Mouse (Mus musculus) limb, embryonic 14.5 days (tissue): ENCODE results near the gene Slc35e2. TPM values are rescaled to one million over a fixed set of nuclear protein-coding genes. Genes with fewer than 3 reads are reported as not detected.
"Not testable (repeated sequence)": the region's sequence is repeated elsewhere in the genome, so short reads cannot be mapped to it uniquely, and the experiment has no call there.

Experiments used
- ATAC-seq: fragments of 200-750 bp; cut with Nextera tagmentation; 2 replicates; pipeline ENCODE4 v1.8.0; 2017; ENCODE audit warnings: low read depth, moderate number of reproducible peaks, moderate TSS enrichment; ENCODE audit not compliant: low FRiP score
- DNase-seq: peaks from one replicate; pipeline ENCODE4 v3.0.0-alpha.2; 2015; ENCODE audit warnings: low spot score
- H3K27ac ChIP-seq: fragments of 300-500 bp; sonication (generic); replicated peaks from 2 replicates; pipeline ENCODE4 v1.5.1; 2014; ENCODE audit warnings: low read depth, mild to moderate bottlenecking, low read length, moderate library complexity, mixed read lengths
- H3K27me3 ChIP-seq: fragments of 300-500 bp; sonication (generic); 2 replicates; pipeline ENCODE4 v1.6.1; 2014; ENCODE audit warnings: low read length, mixed read lengths; ENCODE audit not compliant: control insufficient read depth, insufficient read depth
- H3K36me3 ChIP-seq: fragments of 300-500 bp; sonication (generic); 2 replicates; pipeline ENCODE4 v1.6.1; 2014; ENCODE audit warnings: mild to moderate bottlenecking, low read length, moderate library complexity, mixed read lengths; ENCODE audit not compliant: control insufficient read depth, insufficient read depth
- H3K4me1 ChIP-seq: fragments of 300-500 bp; sonication (generic); 2 replicates; pipeline ENCODE4 v1.6.1; 2014; ENCODE audit warnings: antibody characterized with exemption, low read length, mixed read lengths; ENCODE audit not compliant: control insufficient read depth, insufficient read depth
- H3K4me2 ChIP-seq: fragments of 300-500 bp; sonication (generic); replicated peaks from 2 replicates; pipeline ENCODE4 v1.6.1; 2014; ENCODE audit warnings: low read depth, mild to moderate bottlenecking, low read length, moderate library complexity; ENCODE audit not compliant: severe bottlenecking
- H3K4me3 ChIP-seq: fragments of 300-500 bp; sonication (generic); replicated peaks from 2 replicates; pipeline ENCODE4 v1.5.1; 2014; ENCODE audit warnings: low read length
- H3K9ac ChIP-seq: fragments of 300-500 bp; sonication (generic); 2 replicates; pipeline ENCODE4 v1.6.1; 2014; ENCODE audit warnings: mild to moderate bottlenecking, low read depth, low read length, moderate library complexity; ENCODE audit not compliant: severe bottlenecking
- H3K9me3 ChIP-seq: fragments of 300-500 bp; sonication (generic); 2 replicates; pipeline ENCODE4 v1.6.1; 2016; ENCODE audit warnings: low read length; ENCODE audit not compliant: control insufficient read depth
- POLR2A ChIP-seq: fragments of 200-500 bp; IDR thresholded peaks from 2 replicates; pipeline ENCODE4 v1.8.0; 2012; ENCODE audit warnings: inconsistent platforms, mild to moderate bottlenecking, moderate library complexity, borderline replicate concordance; ENCODE audit not compliant: insufficient read depth, insufficient read length; ENCODE audit errors: extremely low read depth
- WGBS: fragments of 180-500 bp; shearing (Covaris S2); extraction: QIAGEN DNeasy Blood & Tissue Kit; methylation state at CpG from one replicate; pipeline ENCODE4 v1.1.7; 2014; 5-methylcytosine and 5-hydroxymethylcytosine counted together
- polyA plus RNA-seq, 2 experiments: library from polyadenylated mRNA; depleted of rRNA in 1 of 2; stranded (reverse) in 1 of 2; unstranded in 1 of 2; fragments of >200 nt; fragmentation: Nextera tagmentation in 1 of 2; extraction: Ambion mirVana in 1 of 2; gene quantifications; 2 replicates each; pipeline versions ENCODE4 v1.2.1 to v1.2.3; 2012 to 2014

Gene Slc35e2
- polyA plus RNA-seq, 2 experiments: 8.5 to 10.9 TPM

- H3K9ac ChIP-seq: no peak overlapping the region
- H3K27me3 ChIP-seq: no peaks in the 10 kb centered on the region
- H3K9me3 ChIP-seq: no peaks in the 10 kb centered on the region
- no peak for TF ChIP-seq POLR2A
- peaks cover 8% of the 10 kb centered on the region; the same call in 1 of the 2 replicates for H3K4me1 ChIP-seq
- H3K36me3 ChIP-seq: peaks cover 16% of the 10 kb centered on the region
- ATAC-seq: no peak
- no peak overlapping the region for H3K4me2 ChIP-seq
- H3K4me3 ChIP-seq: no peak overlapping the region
- no peak for DNase-seq
- no peak overlapping the region for H3K27ac ChIP-seq
Measured at GRCm38 (mm10) chr4:155666903-155667302, 65.7 kb downstream of the Slc35e2 start.

- Histone ChIP-seq H3K4me2 (peak within 1 kb of the TSS; percentile 85), H3K9ac (peak within 1 kb of the TSS; percentile 84), H3K4me1 (peaks cover 8% of the 10 kb centered on the region; the same call in 1 of the 2 replicates), H3K36me3 (peaks cover 12% of the 10 kb centered on the region), H3K9me3 (no peaks in the 10 kb centered on the region), H3K27ac (peak within 1 kb of the TSS; percentile 70), H3K27me3 (no peaks in the 10 kb centered on the region), H3K4me3 (peak within 1 kb of the TSS; percentile 84)
- under 1% methylated on average over 61 of the region's 73 CpGs for WGBS
- peak; percentile 99 for DNase-seq
- TF ChIP-seq POLR2A: no peak
- ATAC-seq: peak; percentile 99
Measured at GRCm38 (mm10) chr4:155668689-155669597, 67.7 kb downstream of the Slc35e2 start, which contains the start of gene Mib2. Gene Mib2, minus strand, starts transcription at chr4:155669198.

- Histone ChIP-seq H3K9ac (no peak overlapping the region), H3K27ac (no peak overlapping the region)
- WGBS: 0% methylated on average over 8 of the region's 8 CpGs
Measured at GRCm38 (mm10) chr4:155669598-155670075, 68.4 kb downstream of the Slc35e2 start.

GRCm38 (mm10) chr4:155670236-155670635 lies 69.0 kb downstream of the Slc35e2 start:
- H3K4me2 ChIP-seq: not testable (repeated sequence)

More at GRCm38 (mm10) chr4:155669598-155670075, 68.4 kb downstream of the Slc35e2 start:
- Histone ChIP-seq H3K4me1 (peaks cover 8% of the 10 kb centered on the region; the same call in 1 of the 2 replicates), H3K27me3 (no peaks in the 10 kb centered on the region), H3K9me3 (no peaks in the 10 kb centered on the region), H3K4me2 (peak overlapping the region; percentile 57), H3K4me3 (peak overlapping the region; percentile 84), H3K36me3 (peaks cover 8% of the 10 kb centered on the region)
- TF ChIP-seq POLR2A: no peak
- DNase-seq: no peak
- ATAC-seq: no peak

GRCm38 (mm10) chr4:155672082-155672481 lies 70.9 kb downstream of the Slc35e2 start:
- no peak overlapping the region for H3K4me2 ChIP-seq
- H3K27me3 ChIP-seq: no peaks in the 10 kb centered on the region
- ATAC-seq (no peak), DNase-seq (no peak)
- no peak overlapping the region for H3K9ac ChIP-seq
- no peak overlapping the region for H3K4me3 ChIP-seq
- 52% methylated on average over 2 of the region's 2 CpGs for WGBS
- no peaks in the 10 kb centered on the region for H3K36me3 ChIP-seq
- no peaks in the 10 kb centered on the region for H3K9me3 ChIP-seq
- H3K4me1 ChIP-seq: peaks cover 8% of the 10 kb centered on the region; the same call in 1 of the 2 replicates
- no peak overlapping the region for H3K27ac ChIP-seq
- TF ChIP-seq POLR2A: no peak

More at GRCm38 (mm10) chr4:155670236-155670635, 69.0 kb downstream of the Slc35e2 start:
- H3K9ac ChIP-seq, H3K4me1 ChIP-seq, H3K4me3 ChIP-seq, DNase-seq, H3K27me3 ChIP-seq, H3K27ac ChIP-seq, H3K36me3 ChIP-seq, H3K9me3 ChIP-seq, ATAC-seq: not testable (repeated sequence)
- WGBS: 68% methylated on average over 4 of the region's 4 CpGs

Other genes starting within 250 kb of the Slc35e2 start
- 7.1 and 7.5 TPM in 2 replicates for gene Prkcz, start 240.1 kb upstream of the Slc35e2 start, polyA plus RNA-seq (2012; rRNA removed)
- gene Prkcz, start 240.1 kb upstream of the Slc35e2 start, polyA plus RNA-seq (2014; fragmentation: Nextera tagmentation; extraction: Ambion mirVana): 7.4 and 9.3 TPM in 2 replicates
- gene Gabrd, start 203.3 kb upstream of the Slc35e2 start, polyA plus RNA-seq (2012; rRNA removed): 0.34 and 0.45 TPM in 2 replicates
- gene Gabrd, start 203.3 kb upstream of the Slc35e2 start, polyA plus RNA-seq (2014; fragmentation: Nextera tagmentation; extraction: Ambion mirVana): 0.21 and 0.41 TPM in 2 replicates
- gene Cfap74, start 192.2 kb upstream of the Slc35e2 start, polyA plus RNA-seq (2012; rRNA removed): 5.2 and 5.9 TPM in 2 replicates
- 4.7 and 5.2 TPM in 2 replicates for gene Cfap74, start 192.2 kb upstream of the Slc35e2 start, polyA plus RNA-seq (2014; fragmentation: Nextera tagmentation; extraction: Ambion mirVana)
- 0.42 and 0.50 TPM in 2 replicates for gene Tmem52, start 132.3 kb upstream of the Slc35e2 start, polyA plus RNA-seq (2012; rRNA removed)
- not detected in 2 replicates for gene Tmem52, start 132.3 kb upstream of the Slc35e2 start, polyA plus RNA-seq (2014; fragmentation: Nextera tagmentation; extraction: Ambion mirVana)
- gene Gnb1, start 110.1 kb upstream of the Slc35e2 start, polyA plus RNA-seq (2012; rRNA removed): 511 and 686 TPM in 2 replicates
- 440 and 493 TPM in 2 replicates for gene Gnb1, start 110.1 kb upstream of the Slc35e2 start, polyA plus RNA-seq (2014; fragmentation: Nextera tagmentation; extraction: Ambion mirVana)
- gene Nadk, start 39.0 kb upstream of the Slc35e2 start, polyA plus RNA-seq (2012; rRNA removed): 78.8 and 91.2 TPM in 2 replicates
- 87.9 and 97.1 TPM in 2 replicates for gene Nadk, start 39.0 kb upstream of the Slc35e2 start, polyA plus RNA-seq (2014; fragmentation: Nextera tagmentation; extraction: Ambion mirVana)
- 45.3 and 65.6 TPM in 2 replicates for gene Cdk11b, start 23.4 kb downstream of the Slc35e2 start, polyA plus RNA-seq (2012; rRNA removed)
- 53.9 and 60.1 TPM in 2 replicates for gene Cdk11b, start 23.4 kb downstream of the Slc35e2 start, polyA plus RNA-seq (2014; fragmentation: Nextera tagmentation; extraction: Ambion mirVana)
- gene Gm10563, start 44.0 kb downstream of the Slc35e2 start, polyA plus RNA-seq (2012; rRNA removed): not detected in 2 replicates
- not detected in 2 replicates for gene Gm10563, start 44.0 kb downstream of the Slc35e2 start, polyA plus RNA-seq (2014; fragmentation: Nextera tagmentation; extraction: Ambion mirVana)
- gene Mmp23, start 52.0 kb downstream of the Slc35e2 start, polyA plus RNA-seq (2012; rRNA removed): 34.7 and 42.7 TPM in 2 replicates
- gene Mmp23, start 52.0 kb downstream of the Slc35e2 start, polyA plus RNA-seq (2014; fragmentation: Nextera tagmentation; extraction: Ambion mirVana): 17.3 and 19.8 TPM in 2 replicates
- gene Mib2, start 67.8 kb downstream of the Slc35e2 start, polyA plus RNA-seq (2012; rRNA removed): 77.4 and 97.5 TPM in 2 replicates
- 29.5 and 32.1 TPM in 2 replicates for gene Mib2, start 67.8 kb downstream of the Slc35e2 start, polyA plus RNA-seq (2014; fragmentation: Nextera tagmentation; extraction: Ambion mirVana)
- 31.0 and 46.5 TPM in 2 replicates for gene Fndc10, start 92.9 kb downstream of the Slc35e2 start, polyA plus RNA-seq (2012; rRNA removed)
- 8.1 and 9.4 TPM in 2 replicates for gene Fndc10, start 92.9 kb downstream of the Slc35e2 start, polyA plus RNA-seq (2014; fragmentation: Nextera tagmentation; extraction: Ambion mirVana)
- 105 and 115 TPM in 2 replicates for gene Ssu72, start 103.4 kb downstream of the Slc35e2 start, polyA plus RNA-seq (2012; rRNA removed)
- gene Ssu72, start 103.4 kb downstream of the Slc35e2 start, polyA plus RNA-seq (2014; fragmentation: Nextera tagmentation; extraction: Ambion mirVana): 131 and 135 TPM in 2 replicates
- 3.7 and 4.0 TPM in 2 replicates for gene Tmem240, start 133.4 kb downstream of the Slc35e2 start, polyA plus RNA-seq (2012; rRNA removed)
- 0.88 and 1.1 TPM in 2 replicates for gene Tmem240, start 133.4 kb downstream of the Slc35e2 start, polyA plus RNA-seq (2014; fragmentation: Nextera tagmentation; extraction: Ambion mirVana)
- 117 and 135 TPM in 2 replicates for gene Atad3a, start 159.7 kb downstream of the Slc35e2 start, polyA plus RNA-seq (2012; rRNA removed)
- 84.8 and 85.2 TPM in 2 replicates for gene Atad3a, start 159.7 kb downstream of the Slc35e2 start, polyA plus RNA-seq (2014; fragmentation: Nextera tagmentation; extraction: Ambion mirVana)
- 12.4 and 14.9 TPM in 2 replicates for gene Vwa1, start 173.3 kb downstream of the Slc35e2 start, polyA plus RNA-seq (2012; rRNA removed)
- gene Vwa1, start 173.3 kb downstream of the Slc35e2 start, polyA plus RNA-seq (2014; fragmentation: Nextera tagmentation; extraction: Ambion mirVana): 11.9 and 13.9 TPM in 2 replicates
- gene Tmem88b, start 184.5 kb downstream of the Slc35e2 start, polyA plus RNA-seq (2012; rRNA removed): 2.0 and 2.6 TPM in 2 replicates
- gene Tmem88b, start 184.5 kb downstream of the Slc35e2 start, polyA plus RNA-seq (2014; fragmentation: Nextera tagmentation; extraction: Ambion mirVana): 0.48 and 0.67 TPM in 2 replicates
- 0.23 TPM in 1 of 2 replicates, not detected in the other for gene Ankrd65, start 189.0 kb downstream of the Slc35e2 start, polyA plus RNA-seq (2012; rRNA removed)
- gene Ankrd65, start 189.0 kb downstream of the Slc35e2 start, polyA plus RNA-seq (2014; fragmentation: Nextera tagmentation; extraction: Ambion mirVana): not detected in 2 replicates
- 72.2 and 97.5 TPM in 2 replicates for gene Mrpl20, start 201.5 kb downstream of the Slc35e2 start, polyA plus RNA-seq (2012; rRNA removed)
- gene Mrpl20, start 201.5 kb downstream of the Slc35e2 start, polyA plus RNA-seq (2014; fragmentation: Nextera tagmentation; extraction: Ambion mirVana): 199 and 215 TPM in 2 replicates
- gene Ccnl2, start 211.1 kb downstream of the Slc35e2 start, polyA plus RNA-seq (2012; rRNA removed): 273 and 304 TPM in 2 replicates
- 190 and 199 TPM in 2 replicates for gene Ccnl2, start 211.1 kb downstream of the Slc35e2 start, polyA plus RNA-seq (2014; fragmentation: Nextera tagmentation; extraction: Ambion mirVana)
- gene Aurkaip1, start 229.9 kb downstream of the Slc35e2 start, polyA plus RNA-seq (2012; rRNA removed): 112 and 114 TPM in 2 replicates
- 126 and 129 TPM in 2 replicates for gene Aurkaip1, start 229.9 kb downstream of the Slc35e2 start, polyA plus RNA-seq (2014; fragmentation: Nextera tagmentation; extraction: Ambion mirVana)
- 218 and 302 TPM in 2 replicates for gene Mxra8, start 238.3 kb downstream of the Slc35e2 start, polyA plus RNA-seq (2012; rRNA removed)
- 109 and 120 TPM in 2 replicates for gene Mxra8, start 238.3 kb downstream of the Slc35e2 start, polyA plus RNA-seq (2014; fragmentation: Nextera tagmentation; extraction: Ambion mirVana)
- gene Dvl1, start 246.0 kb downstream of the Slc35e2 start, polyA plus RNA-seq (2012; rRNA removed): 92.9 and 131 TPM in 2 replicates
- 17.4 and 18.8 TPM in 2 replicates for gene Dvl1, start 246.0 kb downstream of the Slc35e2 start, polyA plus RNA-seq (2014; fragmentation: Nextera tagmentation; extraction: Ambion mirVana)